ENCODE assay signal across 8 mouse cellular contexts in the genomic region with DNA sequence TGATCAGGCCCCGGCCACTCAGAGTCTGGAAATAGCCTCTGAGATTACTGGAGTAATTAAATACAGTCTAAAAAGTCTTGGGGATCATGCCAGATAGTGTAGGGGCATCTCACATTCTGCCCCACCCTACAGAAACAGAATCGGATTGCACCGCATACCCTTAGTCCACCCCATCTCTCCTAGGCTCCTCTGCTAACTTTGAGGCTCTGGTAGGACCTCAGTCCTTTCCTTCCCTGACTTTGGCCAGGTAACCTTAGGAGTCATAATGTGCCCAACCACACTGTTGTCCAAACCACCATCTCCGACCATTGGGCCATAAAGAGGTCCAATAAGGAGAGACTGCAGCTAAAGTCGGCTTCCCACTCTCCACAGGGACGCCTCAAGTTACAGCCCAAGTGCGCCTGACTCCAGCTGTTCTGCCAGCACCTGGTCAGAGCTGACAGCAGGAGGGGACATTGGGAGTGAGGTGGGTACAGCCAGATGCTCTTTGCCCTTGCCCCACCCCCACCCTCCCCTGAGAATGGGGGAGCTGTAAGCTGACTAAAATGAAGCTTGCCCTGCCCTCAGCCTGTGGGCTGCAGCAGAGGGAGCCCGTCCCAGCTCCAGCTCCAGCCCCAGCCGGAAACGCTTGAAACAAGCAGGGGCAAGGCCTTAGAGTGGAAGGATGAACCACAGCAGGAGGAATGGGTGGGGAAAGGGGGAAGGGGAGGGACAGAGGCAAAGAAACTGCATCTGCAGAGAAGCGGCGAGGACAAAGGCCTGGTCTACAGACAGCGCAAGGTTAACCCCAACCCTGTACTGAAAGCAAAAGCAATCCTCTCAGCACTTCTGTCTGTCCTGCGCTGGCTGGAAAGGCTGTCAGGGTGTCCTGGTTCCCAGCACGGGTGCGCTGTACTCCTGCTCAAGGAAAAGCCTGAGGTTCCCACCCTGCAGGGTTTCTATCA. TPM values are rescaled to one million over a fixed set of nuclear protein-coding genes. Genes with fewer than 3 reads are reported as not detected.
DNase-seq lines count a peak whose midpoint lies in the region; ATAC-seq and TF ChIP-seq lines count a peak whose summit lies in the region.

No protein-coding gene starts in this region.

- DNase-seq in forebrain, embryonic 10.5 days (ENCODE audit: extremely low spot score, low spot score), result no peak
- peak; percentile 78 for DNase-seq in induced T-regulatory cell, adult 2 months (ENCODE audit: low read depth)
- DNase-seq in cerebellum, adult 2 months, result no peak
- no peak for DNase-seq in spleen, postnatal 4 days (ENCODE audit: low spot score in 2 of 2)

- H3K36me3 ChIP-seq in forebrain, embryonic 10.5 days (replicated peaks), result no peaks in the 10 kb centered on the region
- no peaks in the 10 kb centered on the region for H3K36me3 ChIP-seq in forebrain, embryonic 15.5 days
- no peaks in the 10 kb centered on the region for H3K36me3 ChIP-seq in embryonic facial prominence, embryonic 12.5 days
- H3K36me3 ChIP-seq in liver, embryonic 16.5 days (ENCODE audit: control insufficient read depth, insufficient read depth), result no peaks in the 10 kb centered on the region
- peaks cover 2% of the 10 kb centered on the region; the same call in 1 of the 2 replicates for H3K36me3 ChIP-seq in small intestine, adult 2 months (ENCODE audit: control insufficient read depth, insufficient read depth, low read length)

- H3K4me3 ChIP-seq in forebrain, embryonic 10.5 days, result peak overlapping the region; percentile 11; the same call in 1 of the 2 replicates
- no peak overlapping the region for H3K4me3 ChIP-seq in forebrain, embryonic 15.5 days
- H3K4me3 ChIP-seq in embryonic facial prominence, embryonic 12.5 days, result no peak overlapping the region
- H3K4me3 ChIP-seq in liver, embryonic 16.5 days (ENCODE audit: low read depth, low read length), result peak overlapping the region; percentile 37
- peak overlapping the region; percentile 50 for H3K4me3 ChIP-seq in small intestine, adult 2 months (ENCODE audit: low read depth, low read length)
- no peak overlapping the region for H3K4me3 ChIP-seq in cerebellum, adult 2 months (replicated peaks; ENCODE audit: insufficient read depth, low read depth, low read length)

- H3K4me2 ChIP-seq in forebrain, embryonic 15.5 days (replicated peaks), result no peak overlapping the region
- peak overlapping the region; percentile 36 for H3K4me2 ChIP-seq in embryonic facial prominence, embryonic 12.5 days (replicated peaks)
- peak overlapping the region; percentile 54 for H3K4me2 ChIP-seq in liver, embryonic 16.5 days (ENCODE audit: low read depth, low read length)

- peaks cover 28% of the 10 kb centered on the region for H3K4me1 ChIP-seq in forebrain, embryonic 10.5 days
- H3K4me1 ChIP-seq in forebrain, embryonic 15.5 days, result peaks cover 17% of the 10 kb centered on the region
- peaks cover 19% of the 10 kb centered on the region for H3K4me1 ChIP-seq in embryonic facial prominence, embryonic 12.5 days
- peaks cover 11% of the 10 kb centered on the region; the same call in 1 of the 2 replicates for H3K4me1 ChIP-seq in liver, embryonic 16.5 days (ENCODE audit: control insufficient read depth, low read depth, low read length)
- peaks cover 23% of the 10 kb centered on the region for H3K4me1 ChIP-seq in small intestine, adult 2 months (ENCODE audit: control insufficient read depth, insufficient read depth, insufficient read length, low read length)
- H3K4me1 ChIP-seq in cerebellum, adult 2 months (ENCODE audit: control insufficient read depth, insufficient read depth, low read length), result peaks cover 27% of the 10 kb centered on the region

- 28% methylated on average over 16 of the region's 16 CpGs for WGBS in forebrain, embryonic 10.5 days
- 30% methylated on average over 16 of the region's 16 CpGs for WGBS in forebrain, embryonic 15.5 days
- 16% methylated on average over 16 of the region's 16 CpGs for WGBS in embryonic facial prominence, embryonic 12.5 days
- WGBS in liver, embryonic 16.5 days (ENCODE audit: insufficient replicate concordance), result 23% methylated on average over 16 of the region's 16 CpGs
- WGBS in small intestine, adult 2 months, result 9% methylated on average over 16 of the region's 16 CpGs
- WGBS in cerebellum, adult 2 months, result 72% methylated on average over 16 of the region's 16 CpGs

- no peaks in the 10 kb centered on the region for H3K9me3 ChIP-seq in forebrain, embryonic 10.5 days
- H3K9me3 ChIP-seq in forebrain, embryonic 15.5 days, result no peaks in the 10 kb centered on the region
- no peaks in the 10 kb centered on the region for H3K9me3 ChIP-seq in embryonic facial prominence, embryonic 12.5 days
- H3K9me3 ChIP-seq in liver, embryonic 16.5 days (replicated peaks; ENCODE audit: control insufficient read depth, low read length), result no peaks in the 10 kb centered on the region

- H3K27me3 ChIP-seq in forebrain, embryonic 10.5 days (ENCODE audit: poor library complexity, severe bottlenecking), result peaks cover 22% of the 10 kb centered on the region
- no peaks in the 10 kb centered on the region for H3K27me3 ChIP-seq in forebrain, embryonic 15.5 days
- no peaks in the 10 kb centered on the region for H3K27me3 ChIP-seq in embryonic facial prominence, embryonic 12.5 days
- H3K27me3 ChIP-seq in liver, embryonic 16.5 days (ENCODE audit: control insufficient read depth, insufficient read depth, low read depth, low read length), result no peaks in the 10 kb centered on the region
- H3K27me3 ChIP-seq in small intestine, adult 2 months (ENCODE audit: control insufficient read depth, insufficient read depth, low read length), result no peaks in the 10 kb centered on the region
- H3K27me3 ChIP-seq in cerebellum, adult 2 months (ENCODE audit: control insufficient read depth, insufficient read depth, low read length), result no peaks in the 10 kb centered on the region

- no peak for TF ChIP-seq POLR2A in small intestine, adult 2 months (IDR thresholded peaks at IDR 0.05; ENCODE audit: low read depth, low read length)
- no peak for TF ChIP-seq POLR2A in cerebellum, adult 2 months (IDR thresholded peaks at IDR 0.05; ENCODE audit: borderline replicate concordance, insufficient read depth, low read length)

- H3K9ac ChIP-seq in forebrain, embryonic 15.5 days (replicated peaks), result no peak overlapping the region
- H3K9ac ChIP-seq in embryonic facial prominence, embryonic 12.5 days, result peak overlapping the region; percentile 30; the same call in 1 of the 2 replicates
- H3K9ac ChIP-seq in liver, embryonic 16.5 days (ENCODE audit: low read depth, low read length), result peak overlapping the region; percentile 39; the same call in 1 of the 2 replicates

- TF ChIP-seq CTCF in small intestine, adult 2 months (IDR thresholded peaks at IDR 0.05; ENCODE audit: extremely low read depth, insufficient read length, insufficient replicate concordance, low read depth, low read length), result no peak
- TF ChIP-seq CTCF in cerebellum, adult 2 months (IDR thresholded peaks at IDR 0.05; ENCODE audit: borderline replicate concordance, insufficient read depth, low read depth, low read length), result no peak

- peak overlapping the region; percentile 65 for H3K27ac ChIP-seq in forebrain, embryonic 10.5 days
- H3K27ac ChIP-seq in forebrain, embryonic 15.5 days (replicated peaks), result no peak overlapping the region
- H3K27ac ChIP-seq in embryonic facial prominence, embryonic 12.5 days, result peak overlapping the region; percentile 59
- H3K27ac ChIP-seq in liver, embryonic 16.5 days (ENCODE audit: low read length), result peak overlapping the region; percentile 70
- peak overlapping the region; percentile 79 for H3K27ac ChIP-seq in small intestine, adult 2 months (ENCODE audit: insufficient read depth, low read depth, low read length)
- no peak overlapping the region for H3K27ac ChIP-seq in cerebellum, adult 2 months (ENCODE audit: insufficient read depth, low read length)

- ATAC-seq in forebrain, embryonic 15.5 days (replicated peaks), result no peak; the same call in 1 of the 2 replicates
- peak; percentile 54 for ATAC-seq in embryonic facial prominence, embryonic 12.5 days (ENCODE audit: insufficient number of reproducible peaks, insufficient read depth, low FRiP score, low TSS enrichment)
- peak; percentile 9 for ATAC-seq in liver, embryonic 16.5 days (ENCODE audit: low read depth)

RNA-seq across cellular contexts. Expression of gene Mapkapk3, which starts 10.0 kb away (rescaled TPM):
- polyA plus RNA-seq in forebrain, embryonic 10.5 days (2016; fragmentation: Nextera tagmentation; extraction: Ambion mirVana), result 5.9 and 6.6 TPM in 2 replicates
- 1.4 and 1.8 TPM in 2 replicates for polyA plus RNA-seq in forebrain, embryonic 15.5 days (2015; fragmentation: Nextera tagmentation; extraction: Ambion mirVana)
- polyA plus RNA-seq in embryonic facial prominence, embryonic 12.5 days (2016; fragmentation: Nextera tagmentation; extraction: Ambion mirVana), result 5.2 and 6.8 TPM in 2 replicates
- 8.4 and 9.9 TPM in 2 replicates for polyA plus RNA-seq in liver, embryonic 16.5 days (2015; fragmentation: Nextera tagmentation; extraction: Ambion mirVana)
- polyA plus RNA-seq in small intestine, adult 2 months (2012; rRNA removed), result 19.4 and 25.7 TPM in 2 replicates
- polyA plus RNA-seq in cerebellum, adult 2 months (2012; rRNA removed), result 10.5 and 11.7 TPM in 2 replicates

RNA-seq across cellular contexts. Expression of gene Cish, which starts 16.2 kb away (rescaled TPM):
- polyA plus RNA-seq in forebrain, embryonic 10.5 days (2016; fragmentation: Nextera tagmentation; extraction: Ambion mirVana), result 7.2 and 7.6 TPM in 2 replicates
- 9.5 and 11.5 TPM in 2 replicates for polyA plus RNA-seq in forebrain, embryonic 15.5 days (2015; fragmentation: Nextera tagmentation; extraction: Ambion mirVana)
- 8.4 and 12.0 TPM in 2 replicates for polyA plus RNA-seq in embryonic facial prominence, embryonic 12.5 days (2016; fragmentation: Nextera tagmentation; extraction: Ambion mirVana)
- polyA plus RNA-seq in liver, embryonic 16.5 days (2015; fragmentation: Nextera tagmentation; extraction: Ambion mirVana), result 10.0 and 10.7 TPM in 2 replicates
- polyA plus RNA-seq in small intestine, adult 2 months (2012; rRNA removed), result 19.1 and 33.6 TPM in 2 replicates
- 4.1 and 4.3 TPM in 2 replicates for polyA plus RNA-seq in cerebellum, adult 2 months (2012; rRNA removed)

RNA-seq across cellular contexts. Expression of gene Dock3, which starts 47.9 kb away (rescaled TPM):
- polyA plus RNA-seq in forebrain, embryonic 10.5 days (2016; fragmentation: Nextera tagmentation; extraction: Ambion mirVana), result 4.4 and 5.4 TPM in 2 replicates
- 19.7 and 23.4 TPM in 2 replicates for polyA plus RNA-seq in forebrain, embryonic 15.5 days (2015; fragmentation: Nextera tagmentation; extraction: Ambion mirVana)
- 1.5 and 1.9 TPM in 2 replicates for polyA plus RNA-seq in embryonic facial prominence, embryonic 12.5 days (2016; fragmentation: Nextera tagmentation; extraction: Ambion mirVana)
- 0.02 and 0.04 TPM in 2 replicates for polyA plus RNA-seq in liver, embryonic 16.5 days (2015; fragmentation: Nextera tagmentation; extraction: Ambion mirVana)
- polyA plus RNA-seq in small intestine, adult 2 months (2012; rRNA removed), result 0.57 and 3.1 TPM in 2 replicates
- polyA plus RNA-seq in cerebellum, adult 2 months (2012; rRNA removed), result 121 and 129 TPM in 2 replicates

RNA-seq across cellular contexts. Expression of gene Hemk1, which starts 58.5 kb away (rescaled TPM):
- 13.5 and 13.7 TPM in 2 replicates for polyA plus RNA-seq in forebrain, embryonic 10.5 days (2016; fragmentation: Nextera tagmentation; extraction: Ambion mirVana)
- 14.6 and 16.0 TPM in 2 replicates for polyA plus RNA-seq in forebrain, embryonic 15.5 days (2015; fragmentation: Nextera tagmentation; extraction: Ambion mirVana)
- 12.4 and 13.2 TPM in 2 replicates for polyA plus RNA-seq in embryonic facial prominence, embryonic 12.5 days (2016; fragmentation: Nextera tagmentation; extraction: Ambion mirVana)
- 2.9 TPM in 2 replicates for polyA plus RNA-seq in liver, embryonic 16.5 days (2015; fragmentation: Nextera tagmentation; extraction: Ambion mirVana)
- polyA plus RNA-seq in small intestine, adult 2 months (2012; rRNA removed), result 9.8 and 9.9 TPM in 2 replicates
- polyA plus RNA-seq in cerebellum, adult 2 months (2012; rRNA removed), result 27.8 and 31.7 TPM in 2 replicates

Comparison
In these comparisons a context has a peak if more than half of its experiments do, and no peak if none do; other contexts are left out.
1. H3K27ac ChIP-seq: peak in forebrain, embryonic 10.5 days (single experiment), embryonic facial prominence, embryonic 12.5 days (single experiment), liver, embryonic 16.5 days (single experiment) and small intestine, adult 2 months (single experiment); none in forebrain, embryonic 15.5 days (single experiment) and cerebellum, adult 2 months (single experiment).
2. H3K4me3 ChIP-seq: peak in forebrain, embryonic 10.5 days (single experiment), liver, embryonic 16.5 days (single experiment) and small intestine, adult 2 months (single experiment); none in forebrain, embryonic 15.5 days (single experiment), embryonic facial prominence, embryonic 12.5 days (single experiment) and cerebellum, adult 2 months (single experiment).